Mouse (Mus musculus) E14TG2a.4 (cell line): ENCODE data around the gene Accsl.

Source experiments
- CTCF ChIP-seq: conservative IDR thresholded peaks from 2 replicates; pipeline ENCODE4 v1.5.1; 2014; ENCODE audit warnings: low read length
- NANOG ChIP-seq: IDR thresholded peaks from 2 replicates; pipeline ENCODE4 v1.6.1; 2014; ENCODE audit warnings: borderline replicate concordance, low read length, mixed read lengths
- POU5F1 ChIP-seq: IDR thresholded peaks from 2 replicates; pipeline ENCODE4 v1.6.1; 2014; ENCODE audit warnings: low read length, borderline replicate concordance

GRCm38 (mm10) chr2:93868566-93868965, 391 bp downstream of the Accsl start:
- peak; percentile 48 for TF ChIP-seq CTCF
- TF ChIP-seq POU5F1, result no peak
- TF ChIP-seq NANOG, result no peak
